Mouse (Mus musculus) CH12.LX (cell line): ENCODE measurements around the gene Emx2. TPM values are rescaled to one million over a fixed set of nuclear protein-coding genes. Genes with fewer than 3 reads are reported as not detected.

Experiments used
- DNase-seq: peaks from one replicate; pipeline ENCODE4 v3.0.0-alpha.2; 2013; ENCODE audit errors: extremely low read depth
- H3K27ac ChIP-seq: 2 replicates; pipeline ENCODE4 v1.5.1; 2012; ENCODE audit warnings: low read depth, mild to moderate bottlenecking, control low read depth, moderate library complexity; ENCODE audit not compliant: insufficient read depth
- H3K27me3 ChIP-seq: replicated peaks from 2 replicates; pipeline ENCODE3; 2012; ENCODE audit warnings: inconsistent platforms
- H3K36me3 ChIP-seq, 2 experiments: replicated peaks in 1 of 2; 2 replicates each; pipeline versions ENCODE3 to v1.6.1; 2012; ENCODE audit warnings: inconsistent platforms in 1 of 2, low read length in 1 of 2, mild to moderate bottlenecking in 1 of 2, mixed read lengths in 1 of 2, moderate library complexity in 1 of 2; ENCODE audit not compliant: control insufficient read depth in 1 of 2, insufficient read depth in 1 of 2
- H3K4me1 ChIP-seq, 2 experiments: 2 replicates each; pipeline ENCODE4 v1.6.1; 2012; ENCODE audit warnings: inconsistent platforms in 1 of 2, moderate library complexity in 1 of 2; ENCODE audit not compliant: insufficient read depth in 2 of 2, control insufficient read depth in 1 of 2
- H3K4me2 ChIP-seq: 2 replicates; pipeline ENCODE4 v1.6.1; 2012; ENCODE audit warnings: low read depth, mild to moderate bottlenecking, control low read depth; ENCODE audit not compliant: poor library complexity, insufficient read depth, severe bottlenecking
- H3K4me3 ChIP-seq, 3 experiments: fragments of 150-350 bp in 1 of 3; sonication (generic) in 1 of 3; replicated peaks in 1 of 3; 2 replicates each; pipeline versions ENCODE3 to v1.5.1; 2011 to 2012; ENCODE audit warnings: low read depth in 2 of 3, low read length in 2 of 3, mild to moderate bottlenecking in 2 of 3, moderate library complexity in 2 of 3, control low read depth in 1 of 3, improper control_type of control experiment in 1 of 3, inconsistent platforms in 1 of 3, mixed read lengths in 1 of 3; ENCODE audit not compliant: poor library complexity in 1 of 3
- H3K79me2 ChIP-seq: replicated peaks from 2 replicates; pipeline ENCODE4 v1.6.1; 2012; ENCODE audit warnings: mild to moderate bottlenecking, moderate library complexity; ENCODE audit not compliant: control insufficient read depth, poor library complexity, insufficient read depth, severe bottlenecking; ENCODE audit errors: extremely low read depth
- H3K9ac ChIP-seq: 2 replicates; pipeline ENCODE4 v1.6.1; 2012; ENCODE audit warnings: low read depth, mild to moderate bottlenecking, control low read depth, moderate library complexity; ENCODE audit not compliant: insufficient read depth
- H3K9me3 ChIP-seq: replicated peaks from 2 replicates; pipeline ENCODE3; 2012; ENCODE audit warnings: low read length, inconsistent platforms, mixed read lengths
- CHD1 ChIP-seq: IDR thresholded peaks from 2 replicates; pipeline ENCODE4 v1.6.1; 2012; ENCODE audit warnings: low read depth, low read length, improper control_type of control experiment, inconsistent platforms
- CTCF ChIP-seq, 2 experiments: IDR thresholded peaks in 1 of 2; conservative IDR thresholded peaks in 1 of 2; 2 replicates each; pipeline ENCODE4 v1.5.1; 2011 to 2012; ENCODE audit warnings: low read depth in 2 of 2, low read length in 2 of 2, improper control_type of control experiment in 1 of 2, inconsistent platforms in 1 of 2, mild to moderate bottlenecking in 1 of 2, moderate library complexity in 1 of 2
- E2F4 ChIP-seq: IDR thresholded peaks from 2 replicates; pipeline ENCODE4 v1.6.1; 2011; ENCODE audit warnings: low read depth, low read length, improper control_type of control experiment; ENCODE audit not compliant: insufficient replicate concordance
- GABPA ChIP-seq: IDR thresholded peaks from 2 replicates; pipeline ENCODE4 v1.6.1; 2012; ENCODE audit warnings: low read depth, low read length, improper control_type of control experiment, inconsistent platforms; ENCODE audit not compliant: insufficient replicate concordance
- HCFC1 ChIP-seq: IDR thresholded peaks from 2 replicates; pipeline ENCODE4 v1.6.1; 2012; ENCODE audit warnings: low read depth, mild to moderate bottlenecking, inconsistent platforms, low read length, improper control_type of control experiment
- IRF4 ChIP-seq: IDR thresholded peaks from 2 replicates; pipeline ENCODE4 v1.6.1; 2014; ENCODE audit warnings: low read depth, mild to moderate bottlenecking, inconsistent platforms, low read length, improper control_type of control experiment
- JUN ChIP-seq: IDR thresholded peaks from 2 replicates; pipeline ENCODE4 v1.6.1; 2011; ENCODE audit warnings: low read depth, mild to moderate bottlenecking, low read length, improper control_type of control experiment, moderate library complexity; ENCODE audit not compliant: insufficient read depth
- JUND ChIP-seq: conservative IDR thresholded peaks from 2 replicates; pipeline ENCODE4 v1.6.1; 2011; ENCODE audit warnings: low read depth, low read length, improper control_type of control experiment
- MAZ ChIP-seq: IDR thresholded peaks from 2 replicates; pipeline ENCODE4 v1.6.1; 2012; ENCODE audit warnings: low read depth, mild to moderate bottlenecking, inconsistent platforms, low read length, improper control_type of control experiment, moderate library complexity
- MEF2A ChIP-seq: IDR thresholded peaks from 2 replicates; pipeline ENCODE4 v1.6.1; 2014; ENCODE audit warnings: low read depth, mild to moderate bottlenecking, inconsistent platforms, low read length, improper control_type of control experiment, borderline replicate concordance
- MYC ChIP-seq: IDR thresholded peaks from 2 replicates; pipeline ENCODE4 v1.6.1; 2011; ENCODE audit warnings: low read depth, mild to moderate bottlenecking, improper control_type of control experiment, low read length
- NELFE ChIP-seq: IDR thresholded peaks from 2 replicates; pipeline ENCODE4 v1.6.1; 2011; ENCODE audit warnings: low read depth, low read length, improper control_type of control experiment
- NRF1 ChIP-seq: IDR thresholded peaks from 2 replicates; pipeline ENCODE4 v1.6.1; 2014; ENCODE audit warnings: low read depth, mild to moderate bottlenecking, inconsistent platforms, low read length, improper control_type of control experiment, moderate library complexity
- PAX5 ChIP-seq: IDR thresholded peaks from 2 replicates; pipeline ENCODE4 v1.6.1; 2012; ENCODE audit warnings: low read length, inconsistent platforms, mixed read lengths
- POLR2A ChIP-seq: IDR thresholded peaks from 2 replicates; pipeline ENCODE4 v1.6.1; 2011; ENCODE audit warnings: low read depth, mild to moderate bottlenecking, improper control_type of control experiment, low read length
- RCOR1 ChIP-seq: conservative IDR thresholded peaks from 2 replicates; pipeline ENCODE4 v1.6.1; 2012; ENCODE audit warnings: low read depth, mild to moderate bottlenecking, inconsistent platforms, low read length, improper control_type of control experiment
- SIN3A ChIP-seq: IDR thresholded peaks from 2 replicates; pipeline ENCODE4 v1.6.1; 2012; ENCODE audit warnings: low read length, improper control_type of control experiment, inconsistent platforms
- UBTF ChIP-seq: IDR thresholded peaks from 2 replicates; pipeline ENCODE4 v1.6.1; 2012; ENCODE audit warnings: low read depth, mild to moderate bottlenecking, inconsistent platforms, low read length, improper control_type of control experiment, moderate library complexity
- USF1 ChIP-seq: IDR thresholded peaks from 2 replicates; pipeline ENCODE4 v1.6.1; 2014; ENCODE audit warnings: low read depth, mild to moderate bottlenecking, inconsistent platforms, low read length, improper control_type of control experiment
- USF2 ChIP-seq: conservative IDR thresholded peaks from 2 replicates; pipeline ENCODE4 v1.6.1; 2011; ENCODE audit warnings: low read depth, low read length, improper control_type of control experiment
- ZC3H11A ChIP-seq: IDR thresholded peaks from 2 replicates; pipeline ENCODE4 v1.6.1; 2012; ENCODE audit warnings: low read depth, mild to moderate bottlenecking, inconsistent platforms, low read length, improper control_type of control experiment
- ZKSCAN1 ChIP-seq: IDR thresholded peaks from 2 replicates; pipeline ENCODE4 v1.6.1; 2012; ENCODE audit warnings: low read depth, inconsistent platforms, low read length, improper control_type of control experiment, borderline replicate concordance
- ZMIZ1 ChIP-seq: IDR thresholded peaks from 2 replicates; pipeline ENCODE4 v1.6.1; 2012; ENCODE audit warnings: low read depth, mild to moderate bottlenecking, inconsistent platforms, low read length, improper control_type of control experiment
- dilution Hi-C: fragments of 300-500 bp; cut with MboI; formaldehyde crosslinking; loops from 2 replicates; pipeline ENCODE4 v1.14.3; 2020; ENCODE audit warnings: low sequenced_read_pairs; ENCODE audit not compliant: extremely low pct_unique_long_range_greater_than_20kb, extremely low pct_ligation_motif_present
- in situ Hi-C: fragments of 300-500 bp; cut with MboI; formaldehyde crosslinking; loops from 3 replicates; pipeline ENCODE4 v1.14.3; 2019; ENCODE audit warnings: low sequenced_read_pairs, low pct_ligation_motif_present, low pct_unique_long_range_greater_than_20kb, mixed read lengths
- polyA plus RNA-seq: library from polyadenylated mRNA; unstranded; fragments of >175 nt; gene quantifications from 2 replicates; pipeline ENCODE4 v1.2.1, GENCODE M21; 2012; ENCODE audit warnings: low read depth; ENCODE audit not compliant: insufficient read length
- total RNA-seq, 2 experiments: library from RNA; depleted of rRNA; stranded (reverse); fragments of 300-350 nt in 1 of 2; fragments of >200 nt in 1 of 2; gene quantifications; 2 replicates each; pipeline ENCODE4 v1.2.3; 2012 to 2014

Gene Emx2
- total and polyA plus RNA-seq, 3 experiments = not detected

DNA sequence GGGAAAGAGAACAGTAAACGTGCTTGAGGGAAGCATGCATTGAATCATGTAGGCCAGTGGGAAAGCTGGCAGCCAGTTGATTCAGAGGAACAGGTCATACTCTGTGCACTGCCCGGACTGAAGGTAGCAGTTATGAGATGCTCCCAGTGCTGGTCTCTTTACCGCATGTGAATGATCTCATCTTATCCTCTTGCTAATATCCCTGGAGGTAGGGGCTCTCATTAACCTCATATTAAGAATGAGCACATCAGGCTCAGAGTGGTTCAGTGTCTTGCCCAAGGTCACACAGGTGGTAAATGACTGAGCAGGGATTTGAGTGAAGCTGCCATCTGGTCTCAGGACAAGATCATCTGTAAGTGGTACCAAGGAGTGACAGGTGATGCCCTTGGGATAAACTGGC lies 21.7 kb downstream of the Emx2 start:
- no peak overlapping the region for H3K27ac ChIP-seq
- dilution Hi-C loops = no loop called here

DNA sequence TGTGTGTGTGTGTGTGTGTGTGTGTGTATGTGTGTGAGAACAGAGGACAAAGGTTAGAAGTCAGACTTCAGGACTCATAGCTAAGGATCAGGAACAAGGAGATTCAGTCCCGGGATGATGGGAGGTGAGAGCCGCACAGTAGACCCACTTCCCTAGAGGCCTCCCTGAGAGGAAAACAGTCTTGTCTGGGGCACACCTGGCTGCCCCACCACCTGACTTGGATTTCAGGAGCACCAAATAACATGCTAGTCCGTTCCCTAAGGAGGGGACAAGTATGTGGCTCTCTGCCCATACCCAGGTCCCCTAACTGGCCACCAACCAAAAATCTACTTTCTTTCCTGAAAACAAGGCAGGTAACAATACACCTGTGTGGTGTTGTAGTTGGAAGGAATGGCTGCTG lies 22.4 kb downstream of the Emx2 start:
- Histone ChIP-seq H3K27me3 (no peaks in the 10 kb centered on the region), H3K4me1 (no peaks in the 10 kb centered on the region), H3K9ac (no peak overlapping the region), H3K79me2 (no peaks in the 10 kb centered on the region), H3K36me3 (no peaks in the 10 kb centered on the region), H3K9me3 (no peaks in the 10 kb centered on the region), H3K4me3 (no peak overlapping the region), H3K27ac (no peak overlapping the region), H3K4me2 (no peak overlapping the region)
- TF ChIP-seq HCFC1 (no peak), USF2 (no peak), NRF1 (no peak), NELFE (no peak), E2F4 (no peak), ZC3H11A (no peak), IRF4 (no peak), RCOR1 (no peak), PAX5 (no peak), USF1 (no peak), POLR2A (no peak), SIN3A (no peak), MAZ (no peak), MYC (no peak), ZMIZ1 (no peak), JUN (no peak), ZKSCAN1 (no peak)
- dilution Hi-C loops = no loop called here
- DNase-seq = no peak
- in situ Hi-C loops = no loop called here

More for the DNA sequence above, 21.7 kb downstream of the Emx2 start:
- Histone ChIP-seq H3K9ac (no peak overlapping the region), H3K4me1 (no peaks in the 10 kb centered on the region), H3K9me3 (no peaks in the 10 kb centered on the region), H3K79me2 (no peaks in the 10 kb centered on the region), H3K27me3 (no peaks in the 10 kb centered on the region), H3K36me3 (no peaks in the 10 kb centered on the region), H3K4me2 (no peak overlapping the region), H3K4me3 (no peak overlapping the region)
- in situ Hi-C loops = no loop called here
- no peak for DNase-seq
- no peak for TF ChIP-seq JUND
- no peak for TF ChIP-seq JUN
- no peak for TF ChIP-seq NELFE
- no peak for TF ChIP-seq NRF1
- TF ChIP-seq MEF2A = no peak
- no peak for TF ChIP-seq CHD1
- no peak for TF ChIP-seq CTCF (conservative IDR thresholded peaks at IDR 0.05 in 1 of 2, IDR thresholded peaks at IDR 0.05 in 1 of 2; ENCODE audit: low read depth in 2 of 2, low read length in 2 of 2)
- TF ChIP-seq HCFC1 = no peak
- no peak for TF ChIP-seq GABPA
- TF ChIP-seq UBTF = no peak
